Mouse (Mus musculus) heart, embryonic 10.5 days (tissue): ENCODE data around the gene Lin7b. TPM values are rescaled to one million over a fixed set of nuclear protein-coding genes. Genes with fewer than 3 reads are reported as not detected.
"Not testable (repeated sequence)": the region's sequence is repeated elsewhere in the genome, so short reads cannot be mapped to it uniquely, and the experiment has no call there.

Experiments used
- DNase-seq: peaks from one replicate; pipeline ENCODE4 v3.0.0-alpha.2; 2017; ENCODE audit warnings: low spot score
- H3K27ac ChIP-seq: fragments of 300-500 bp; sonication (generic); 2 replicates; pipeline ENCODE4 v1.5.1; 2016; ENCODE audit warnings: mild to moderate bottlenecking
- H3K27me3 ChIP-seq: fragments of 300-500 bp; sonication (generic); 2 replicates; pipeline ENCODE4 v1.6.1; 2016; ENCODE audit warnings: mild to moderate bottlenecking; ENCODE audit not compliant: poor library complexity, insufficient read depth, severe bottlenecking
- H3K36me3 ChIP-seq: fragments of 300-500 bp; sonication (generic); 2 replicates; pipeline ENCODE4 v1.6.1; 2016; ENCODE audit warnings: mild to moderate bottlenecking, moderate library complexity
- H3K4me1 ChIP-seq: fragments of 300-500 bp; sonication (generic); 2 replicates; pipeline ENCODE4 v1.6.1; 2016; ENCODE audit warnings: mild to moderate bottlenecking
- H3K4me3 ChIP-seq: fragments of 300-500 bp; sonication (generic); 2 replicates; pipeline ENCODE4 v1.5.1; 2016; ENCODE audit warnings: mild to moderate bottlenecking, moderate library complexity
- H3K9me3 ChIP-seq: fragments of 300-500 bp; sonication (generic); 2 replicates; pipeline ENCODE4 v1.6.1; 2016; ENCODE audit warnings: mild to moderate bottlenecking, moderate library complexity
- WGBS: fragments of 180-500 bp; shearing (Covaris S2); methylation state at CpG from one replicate; pipeline ENCODE4 v1.1.7; 2016; 5-methylcytosine and 5-hydroxymethylcytosine counted together
- polyA plus RNA-seq: library from polyadenylated mRNA; unstranded; fragments of >200 nt; fragmentation: Nextera tagmentation; extraction: Ambion mirVana; gene quantifications from 2 replicates; pipeline ENCODE4 v1.2.1, GENCODE M21; 2016

Gene Lin7b
- polyA plus RNA-seq, 1 experiment from 2014 or later = 0.59 TPM

GRCm38 (mm10) chr7:45406157-45407156 is 36.1 kb upstream of the Lin7b start:
- H3K4me1 ChIP-seq = peaks cover 17% of the 10 kb centered on the region
- peak overlapping the region; percentile 81 for H3K27ac ChIP-seq
- peak overlapping the region; percentile 63 for H3K4me3 ChIP-seq
- no peak for DNase-seq
- peaks cover 66% of the 10 kb centered on the region for H3K27me3 ChIP-seq
- WGBS = 1% methylated on average over 113 of the region's 114 CpGs
- no peaks in the 10 kb centered on the region for H3K9me3 ChIP-seq
- H3K36me3 ChIP-seq = no peaks in the 10 kb centered on the region

GRCm38 (mm10) chr7:45405091-45406075 is 35.0 kb upstream of the Lin7b start, which contains the start of gene Kcna7:
Kcna7 (plus strand) TSS chr7:45405653.
- peak within 1 kb of the TSS; percentile 63 for H3K4me3 ChIP-seq
- WGBS = 14% methylated on average over 28 of the region's 28 CpGs
- H3K4me1 ChIP-seq = peaks cover 17% of the 10 kb centered on the region
- H3K27me3 ChIP-seq = peaks cover 55% of the 10 kb centered on the region
- H3K27ac ChIP-seq = peak within 1 kb of the TSS; percentile 81
- no peak for DNase-seq
- H3K9me3 ChIP-seq = no peaks in the 10 kb centered on the region
- H3K36me3 ChIP-seq = no peaks in the 10 kb centered on the region

DNA sequence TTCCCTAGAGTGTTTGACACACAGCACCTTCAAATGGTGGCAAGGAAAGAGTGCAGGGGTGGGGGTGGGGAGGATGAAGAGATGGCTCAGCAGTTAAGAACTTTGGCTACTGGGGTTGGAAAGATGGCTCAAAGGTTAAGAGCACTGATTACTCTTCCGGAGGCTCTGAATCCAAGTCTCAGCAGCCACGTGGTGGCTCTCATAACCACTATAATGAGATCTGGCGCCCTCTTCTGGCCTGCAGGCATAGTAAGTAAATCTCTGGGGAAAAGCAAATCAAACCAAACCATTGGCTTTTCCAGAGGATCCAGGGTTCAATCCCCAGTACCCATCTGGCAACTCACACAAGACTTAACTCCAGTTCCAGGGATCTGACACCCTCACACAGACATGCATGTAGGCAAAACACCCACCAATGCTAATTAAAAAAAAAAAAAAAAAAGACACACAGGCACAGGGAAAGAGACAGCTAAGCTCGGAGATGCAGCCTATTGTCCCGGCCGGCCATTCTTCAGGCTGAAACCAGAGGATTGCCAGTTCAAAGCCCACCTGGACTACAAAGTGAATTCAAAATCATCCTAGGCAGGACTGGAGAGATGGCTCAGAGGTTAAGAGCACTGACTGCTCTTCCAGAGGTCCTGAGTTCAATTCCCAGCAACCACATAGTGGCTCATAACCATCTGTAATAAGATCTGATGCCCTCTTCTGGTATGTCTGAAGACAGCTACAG is 33.3 kb upstream of the Lin7b start:
- Histone ChIP-seq H3K27ac (no peak overlapping the region), H3K36me3 (no peaks in the 10 kb centered on the region), H3K9me3 (no peaks in the 10 kb centered on the region), H3K27me3 (peaks cover 38% of the 10 kb centered on the region), H3K4me1 (peaks cover 17% of the 10 kb centered on the region), H3K4me3 (no peak overlapping the region)
- WGBS = 45% methylated on average over 6 of the region's 6 CpGs
- no peak for DNase-seq

DNA sequence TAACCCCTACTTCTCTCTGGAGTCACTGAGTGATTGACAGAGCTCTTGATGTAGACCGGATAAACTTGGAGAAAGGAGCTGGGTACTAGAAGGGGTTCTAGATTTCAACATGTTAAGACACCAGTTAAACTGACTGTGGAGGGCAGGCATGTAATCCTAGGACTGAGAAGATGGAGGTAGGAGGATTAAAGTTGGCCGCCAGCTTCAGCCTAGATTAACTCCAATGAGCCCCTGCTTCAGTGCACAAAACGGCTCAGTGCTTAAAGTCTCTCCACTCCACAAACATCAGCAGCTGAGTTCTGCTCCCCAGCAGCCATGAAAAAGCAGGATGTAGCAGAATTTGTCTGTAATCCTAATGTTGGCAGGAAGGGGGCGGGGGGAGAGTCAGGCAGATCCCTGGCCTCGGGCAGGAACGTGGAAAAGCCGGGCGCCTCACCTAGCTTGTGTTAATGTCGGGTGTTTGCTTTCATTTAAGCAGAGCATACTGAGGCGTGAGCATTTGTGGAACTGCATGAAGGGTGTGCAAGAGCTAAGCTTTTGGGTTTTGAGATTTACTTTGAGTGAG is 31.2 kb upstream of the Lin7b start:
- Histone ChIP-seq H3K27ac (no peak overlapping the region), H3K36me3 (no peaks in the 10 kb centered on the region), H3K4me3 (no peak overlapping the region), H3K9me3 (no peaks in the 10 kb centered on the region), H3K4me1 (peaks cover 14% of the 10 kb centered on the region), H3K27me3 (peaks cover 17% of the 10 kb centered on the region)
- WGBS = 77% methylated on average over 10 of the region's 10 CpGs
- DNase-seq = no peak

- peaks cover 17% of the 10 kb centered on the region for H3K4me1 ChIP-seq
- WGBS = 79% methylated on average over 2 of the region's 2 CpGs
- H3K27ac ChIP-seq = no peak overlapping the region
- peaks cover 27% of the 10 kb centered on the region for H3K36me3 ChIP-seq
- no peaks in the 10 kb centered on the region for H3K27me3 ChIP-seq
- no peak for DNase-seq
- H3K9me3 ChIP-seq = no peaks in the 10 kb centered on the region
- no peak overlapping the region for H3K4me3 ChIP-seq
Observed at GRCm38 (mm10) chr7:45396787-45397186, 26.4 kb upstream of the Lin7b start.

DNA sequence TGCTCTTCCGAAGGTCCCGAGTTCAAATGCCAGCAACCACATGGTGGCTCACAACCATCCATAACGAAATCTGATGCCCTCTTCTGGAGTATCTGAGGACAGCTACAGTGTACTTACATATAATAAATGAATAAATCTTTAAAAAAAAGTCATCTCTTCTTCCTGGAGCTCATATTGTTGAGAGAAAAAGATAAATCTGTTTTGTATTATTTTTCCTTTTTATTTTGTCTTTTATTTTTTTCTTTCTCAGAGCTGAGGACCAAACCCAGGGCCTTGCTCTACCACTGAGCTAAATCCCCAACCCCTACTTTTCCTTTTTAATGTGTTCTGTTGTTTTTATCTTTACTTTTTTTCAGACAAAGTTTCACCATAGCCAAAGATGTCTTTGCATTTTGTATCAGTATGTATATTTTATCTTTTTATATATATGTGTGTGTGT is 26.0 kb upstream of the Lin7b start:
- WGBS = 8% methylated on average over 3 of the region's 3 CpGs
- not testable (repeated sequence) for H3K27me3 ChIP-seq, DNase-seq, H3K9me3 ChIP-seq
- H3K36me3 ChIP-seq = peaks cover 32% of the 10 kb centered on the region
- peak overlapping the region; percentile 99; the same call in 1 of the 2 replicates for H3K27ac ChIP-seq
- peak overlapping the region; percentile 89 for H3K4me3 ChIP-seq
- peaks cover 17% of the 10 kb centered on the region for H3K4me1 ChIP-seq

- H3K9me3 ChIP-seq = no peaks in the 10 kb centered on the region
- WGBS = 1% methylated on average over 60 of the region's 60 CpGs
- H3K4me3 ChIP-seq = peak within 1 kb of the TSS; percentile 89
- H3K27me3 ChIP-seq = no peaks in the 10 kb centered on the region
- DNase-seq = peak; percentile 100
- H3K4me1 ChIP-seq = peaks cover 17% of the 10 kb centered on the region
- H3K36me3 ChIP-seq = peaks cover 36% of the 10 kb centered on the region
- H3K27ac ChIP-seq = peak within 1 kb of the TSS; percentile 99
Observed at GRCm38 (mm10) chr7:45395578-45396336, 25.4 kb upstream of the Lin7b start, which contains the start of gene Snrnp70. Snrnp70 (minus strand) TSS chr7:45395742.

GRCm38 (mm10) chr7:45395129-45395541 is 24.8 kb upstream of the Lin7b start:
- DNase-seq = no peak
- WGBS = under 1% methylated on average over 19 of the region's 20 CpGs
- Histone ChIP-seq H3K27ac (peak overlapping the region; percentile 99), H3K4me3 (peak overlapping the region; percentile 89), H3K36me3 (peaks cover 42% of the 10 kb centered on the region), H3K27me3 (no peaks in the 10 kb centered on the region), H3K4me1 (peaks cover 17% of the 10 kb centered on the region), H3K9me3 (no peaks in the 10 kb centered on the region)

DNA sequence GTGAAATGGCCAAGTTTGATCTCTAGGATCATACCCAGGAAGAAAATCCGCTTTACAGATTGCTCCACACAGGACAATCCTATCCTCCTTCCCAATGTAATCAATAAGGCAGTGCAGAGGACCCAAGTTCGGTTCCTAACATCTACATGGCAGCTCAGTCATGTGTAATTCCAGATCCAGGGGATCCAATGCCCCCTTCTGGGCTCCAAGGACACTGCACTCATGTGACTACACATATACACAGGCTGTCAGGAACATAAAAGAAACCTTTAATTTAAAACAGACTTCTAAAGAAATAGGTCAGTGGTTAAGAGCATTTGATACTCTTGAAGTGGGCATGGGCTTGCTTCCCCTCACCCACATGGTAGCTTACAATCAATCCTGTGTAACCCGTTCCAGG is 15.7 kb upstream of the Lin7b start:
- DNase-seq = no peak
- Histone ChIP-seq H3K9me3 (no peaks in the 10 kb centered on the region), H3K27ac (no peak overlapping the region), H3K4me1 (no peaks in the 10 kb centered on the region), H3K4me3 (no peak overlapping the region), H3K36me3 (peaks cover 99% of the 10 kb centered on the region), H3K27me3 (no peaks in the 10 kb centered on the region)
- 97% methylated on average over 3 of the region's 3 CpGs for WGBS

GRCm38 (mm10) chr7:45376057-45376456 is 5.7 kb upstream of the Lin7b start:
- Histone ChIP-seq H3K36me3 (peaks cover 88% of the 10 kb centered on the region), H3K27me3 (no peaks in the 10 kb centered on the region), H3K4me3 (no peak overlapping the region), H3K27ac (no peak overlapping the region), H3K9me3 (no peaks in the 10 kb centered on the region), H3K4me1 (peaks cover 6% of the 10 kb centered on the region)
- 97% methylated on average over 1 of the region's 1 CpGs for WGBS
- no peak for DNase-seq

DNA sequence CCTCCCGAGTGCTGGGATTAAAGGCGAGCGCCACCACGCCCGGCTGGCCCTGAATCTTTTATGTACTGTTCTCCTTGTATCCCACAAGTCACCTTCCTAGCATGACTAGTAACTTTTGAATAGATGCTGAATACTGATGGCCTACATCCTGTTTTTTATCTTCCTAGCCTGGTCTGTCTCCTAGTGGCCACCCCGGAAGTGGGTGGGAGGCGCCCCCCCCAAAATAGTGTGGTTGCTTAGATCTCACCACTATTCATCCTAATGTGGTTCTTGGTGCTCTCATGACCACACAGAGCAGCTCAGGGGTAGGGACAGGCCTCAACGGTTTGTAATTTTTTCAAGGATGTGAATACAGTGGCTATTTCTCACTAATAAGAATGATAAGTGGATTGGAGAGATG is 4.2 kb upstream of the Lin7b start:
- 89% methylated on average over 8 of the region's 8 CpGs for WGBS
- Histone ChIP-seq H3K4me3 (no peak overlapping the region), H3K4me1 (peaks cover 21% of the 10 kb centered on the region), H3K9me3 (no peaks in the 10 kb centered on the region), H3K27me3 (peaks cover 8% of the 10 kb centered on the region; the same call in 1 of the 2 replicates), H3K36me3 (peaks cover 74% of the 10 kb centered on the region), H3K27ac (no peak overlapping the region)
- no peak for DNase-seq
